Mouse (Mus musculus): Measurements from ENCODE around the gene Adck2.

Adck2 gene

DNA sequence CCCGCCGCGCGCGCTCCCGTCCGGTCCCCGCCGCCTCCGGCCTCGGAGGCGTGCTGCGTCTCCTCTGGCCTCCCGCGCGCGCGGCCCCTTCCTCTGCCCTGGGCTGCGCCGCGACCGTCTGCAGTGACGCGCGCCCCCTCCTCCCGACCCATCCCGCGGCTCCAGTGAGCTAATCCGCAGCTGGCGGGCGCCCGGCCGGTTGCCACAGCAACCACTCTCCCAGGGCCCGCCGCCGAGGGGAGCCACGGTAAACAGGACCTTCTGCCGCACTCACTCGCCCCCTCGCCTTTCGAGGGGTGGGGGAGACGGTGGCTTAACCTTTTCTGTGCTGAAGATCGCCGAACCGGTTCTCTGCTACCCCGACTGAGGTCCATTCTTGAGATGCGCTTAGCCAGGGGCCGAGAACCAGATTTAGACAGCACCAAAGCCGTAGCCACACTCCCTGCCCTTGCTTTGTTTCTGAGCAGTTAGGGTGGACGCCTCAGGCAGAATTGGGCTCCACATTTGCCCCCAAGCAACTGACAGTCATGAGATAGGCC lies 15.9 kb upstream of the Adck2 start, which contains the start of gene Dennd2a:
Dennd2a (minus strand) TSS at position 145 of the 539 bp plus-strand sequence.
- peak; percentile 87 for DNase-seq (ENCODE audit: low spot score)

DNA sequence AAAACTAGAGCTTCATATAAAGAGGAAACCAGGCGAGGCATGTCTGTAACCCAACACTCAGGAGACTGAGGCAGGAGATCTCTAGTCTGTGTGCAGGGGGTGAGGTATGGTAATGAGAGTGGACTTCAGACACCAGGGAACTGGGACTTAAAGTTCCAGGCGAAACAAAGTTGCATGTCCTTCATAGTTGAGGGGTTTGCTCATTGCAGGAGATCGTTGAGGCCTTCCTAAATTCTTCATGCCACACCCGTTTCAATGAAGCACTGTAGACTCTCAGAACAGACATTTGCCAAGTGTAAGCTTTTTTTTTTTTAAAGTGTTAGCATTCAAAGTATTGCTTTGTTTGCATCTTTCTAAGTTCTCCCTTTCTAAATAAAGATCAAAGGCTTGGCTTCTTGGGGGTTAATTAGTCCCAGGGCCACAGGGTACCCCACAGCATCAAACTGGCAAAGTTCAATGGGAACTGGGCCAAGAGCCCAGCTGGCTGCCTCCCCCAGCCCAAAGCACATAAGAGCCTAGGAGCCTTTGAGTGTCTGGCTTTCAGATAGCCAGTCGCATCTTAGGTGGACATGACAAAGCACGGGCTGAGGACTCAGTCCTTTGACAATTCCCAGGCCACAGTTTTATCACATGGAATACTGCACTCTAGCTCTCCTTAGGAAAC lies 14.3 kb upstream of the Adck2 start:
- no peak for DNase-seq (ENCODE audit: low spot score)

DNA sequence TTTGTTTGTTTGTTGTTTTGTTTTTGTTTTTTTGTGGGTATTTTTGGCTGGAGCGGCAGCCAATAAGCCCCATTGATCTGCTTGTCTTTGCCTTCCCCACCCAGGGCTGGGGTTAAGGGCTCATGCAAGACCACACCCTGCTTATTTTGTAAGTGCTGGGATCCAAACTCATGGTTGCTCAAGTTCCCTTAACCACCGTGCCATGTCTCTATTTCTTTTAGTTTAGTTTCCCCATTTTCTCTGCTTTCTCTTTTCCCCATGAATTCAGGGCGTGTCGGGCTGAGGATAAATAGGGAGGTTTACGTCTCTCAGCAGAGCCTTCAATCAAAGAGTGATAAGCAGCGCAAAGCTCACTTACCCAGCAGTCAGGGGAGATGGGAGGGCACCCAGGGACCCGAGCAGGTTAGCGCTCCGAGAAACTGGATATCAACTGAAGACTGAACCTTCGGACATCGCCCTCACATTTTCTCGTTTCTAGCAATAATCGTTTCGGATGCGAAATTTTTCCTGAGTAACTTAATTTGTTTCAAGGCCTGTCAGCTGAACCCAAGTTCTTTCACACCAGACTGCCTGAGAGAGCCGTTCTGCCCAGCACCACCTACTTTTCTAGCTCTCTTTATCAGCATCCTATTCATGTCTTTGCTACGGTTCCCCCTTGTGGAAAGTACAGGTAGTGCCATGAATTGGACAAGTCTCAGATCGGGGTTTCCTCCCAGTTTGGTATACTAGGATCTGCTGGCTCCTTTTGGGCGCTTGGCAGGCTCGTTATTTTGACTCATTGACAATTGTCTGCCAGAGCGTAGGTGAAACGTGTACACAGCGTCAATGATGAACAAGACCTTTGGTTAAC lies 11.3 kb upstream of the Adck2 start:
- DNase-seq (ENCODE audit: low spot score) = peak; percentile 79

DNA sequence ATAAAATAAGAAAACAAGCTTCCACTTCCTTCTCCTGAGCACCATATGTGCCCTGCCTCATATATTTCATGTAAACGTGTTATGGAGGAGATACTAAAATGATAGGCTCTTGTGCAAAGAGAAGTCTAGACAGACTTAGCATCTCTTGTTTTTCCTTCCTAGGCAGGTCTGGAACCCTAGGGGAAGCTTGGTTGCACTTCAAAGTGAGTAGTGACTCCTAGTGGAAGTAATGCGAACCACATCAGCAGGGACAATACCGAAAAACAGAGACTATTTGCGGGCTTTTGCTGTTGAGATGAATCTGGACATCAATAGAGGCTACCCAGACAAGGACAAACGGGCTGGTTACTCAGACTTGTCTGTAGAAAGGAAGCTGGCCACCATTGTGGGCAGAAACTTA lies 6.1 kb upstream of the Adck2 start:
- DNase-seq (ENCODE audit: low spot score) = no peak

DNA sequence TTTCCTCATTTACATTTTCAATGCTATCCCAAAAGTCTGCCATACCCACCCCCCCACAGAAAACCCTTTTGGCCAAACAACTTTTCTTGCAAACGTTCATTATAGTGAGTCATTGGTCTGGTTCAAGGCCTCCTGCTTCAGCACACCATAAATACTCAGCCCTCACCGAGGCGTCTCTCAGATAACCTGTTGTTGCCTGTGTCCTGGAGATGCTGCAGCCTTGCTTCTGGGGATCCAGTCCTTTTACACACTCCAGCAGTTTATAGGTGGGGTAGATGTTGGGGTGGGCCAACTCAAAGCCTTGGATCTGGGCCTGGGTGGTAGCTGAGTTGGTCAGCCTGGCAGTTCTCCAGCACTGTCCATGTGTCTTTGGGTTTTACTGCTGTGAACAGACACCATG lies 3.2 kb upstream of the Adck2 start:
- DNase-seq (ENCODE audit: low spot score) = no peak

DNA sequence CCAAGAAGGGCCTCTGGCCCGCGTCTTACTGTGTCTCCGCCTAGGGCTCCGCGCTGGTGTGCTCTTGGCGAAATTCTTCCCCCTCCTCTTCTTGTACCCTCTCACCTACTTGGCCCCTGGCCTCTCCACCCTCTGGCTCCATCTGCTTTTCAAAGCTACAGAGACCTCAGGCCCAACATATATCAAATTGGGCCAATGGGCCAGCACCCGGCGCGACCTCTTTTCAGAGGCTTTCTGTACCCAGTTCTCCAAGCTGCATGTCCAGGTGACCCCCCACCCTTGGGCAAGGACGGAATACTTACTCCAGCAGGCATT lies 839 bp downstream of the Adck2 start:
- DNase-seq (ENCODE audit: low spot score) = no peak

DNA sequence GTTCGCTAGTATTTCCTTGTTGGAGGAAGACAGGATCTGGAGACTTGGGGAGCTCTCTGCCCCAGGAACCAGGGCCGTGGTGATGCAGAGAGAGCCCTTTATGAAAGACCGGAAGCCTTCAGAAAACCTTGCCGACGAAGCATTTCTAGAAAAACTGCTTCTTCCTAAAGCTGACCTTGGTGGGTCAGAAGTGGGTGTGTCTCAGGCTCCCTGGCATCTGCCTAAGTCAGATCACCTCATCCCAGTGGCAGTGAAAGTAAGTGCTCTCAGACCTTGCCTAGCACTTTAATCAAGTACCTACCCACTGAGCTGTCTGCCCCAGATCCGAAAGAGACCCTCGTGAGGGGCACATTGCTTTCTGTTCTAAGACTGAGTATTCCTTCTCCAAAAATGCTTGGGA lies 1.3 kb downstream of the Adck2 start:
- DNase-seq (ENCODE audit: low spot score) = no peak

DNA sequence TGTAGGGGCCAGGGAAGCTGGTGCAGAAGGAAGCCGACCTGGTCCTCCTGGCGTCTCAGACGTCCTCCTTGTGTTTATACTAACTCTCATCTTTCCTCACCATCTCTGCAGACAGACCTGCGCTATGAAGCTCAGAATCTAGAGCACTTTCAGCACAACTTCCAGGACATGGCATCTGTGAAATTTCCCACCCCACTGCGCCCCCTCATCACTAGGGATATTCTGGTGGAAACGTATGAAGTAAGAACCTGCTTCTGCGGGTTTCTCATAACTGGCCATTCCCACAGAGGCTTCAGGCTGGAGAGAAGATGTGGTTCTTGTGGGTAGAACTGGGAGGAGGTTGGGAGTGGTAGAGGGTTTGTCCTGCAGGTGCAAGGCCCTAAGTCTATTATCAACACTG lies 5.9 kb downstream of the Adck2 start:
- DNase-seq (ENCODE audit: low spot score) = no peak

DNA sequence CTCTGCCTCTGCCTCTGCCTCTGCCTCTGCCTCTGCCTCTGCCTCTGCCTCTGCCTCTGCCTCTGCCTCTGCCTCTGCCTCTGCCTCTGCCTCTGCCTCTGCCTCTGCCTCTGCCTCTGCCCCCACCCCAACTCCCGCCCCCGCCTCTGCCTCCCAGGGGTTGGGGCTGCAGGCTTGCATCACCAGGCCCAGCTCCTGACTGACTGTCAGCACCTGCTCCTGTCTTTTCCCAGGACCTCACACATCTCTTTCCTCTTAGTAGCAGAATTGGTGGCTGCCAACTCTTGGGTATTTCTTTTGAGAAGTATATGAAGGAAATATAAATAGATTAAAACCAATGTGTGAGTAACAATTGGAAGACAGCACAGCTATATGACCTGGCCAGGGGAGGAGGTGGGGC lies 6.9 kb downstream of the Adck2 start:
- no peak for DNase-seq (ENCODE audit: low spot score)

DNA sequence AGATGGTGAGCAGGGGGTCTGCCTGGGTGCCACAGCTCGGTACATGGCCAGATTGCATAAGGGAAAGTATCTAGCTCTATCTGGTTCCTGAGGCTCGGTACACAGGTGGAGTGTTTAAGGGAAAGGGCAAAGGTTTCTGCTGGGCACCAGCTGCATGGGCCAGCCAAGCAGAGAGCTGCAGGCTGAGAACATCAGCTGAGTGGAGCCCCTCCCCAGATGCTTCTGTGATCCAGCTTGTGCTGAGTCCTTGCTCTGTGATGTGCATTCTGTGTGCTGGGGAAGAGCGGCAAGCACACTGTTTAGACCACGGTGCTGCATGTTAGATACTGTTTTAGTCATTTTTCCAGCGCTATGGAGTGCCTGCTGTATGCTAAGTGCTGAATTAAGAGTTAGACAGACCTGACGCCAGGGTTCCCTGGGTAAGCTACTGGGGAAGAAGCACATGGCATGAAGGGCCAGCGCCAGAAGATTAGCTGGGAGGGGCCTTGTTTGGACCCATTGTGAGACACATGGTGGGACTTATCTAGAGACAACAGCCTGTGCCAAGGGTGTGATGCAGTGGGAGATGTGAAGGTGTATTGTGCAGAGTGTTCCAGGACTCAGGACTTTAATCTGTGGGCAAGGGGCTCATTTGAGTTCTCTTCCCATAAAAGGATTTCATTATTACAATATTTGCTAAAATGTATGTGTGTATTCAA lies 7.6 kb downstream of the Adck2 start:
- no peak for DNase-seq (ENCODE audit: low spot score)

DNA sequence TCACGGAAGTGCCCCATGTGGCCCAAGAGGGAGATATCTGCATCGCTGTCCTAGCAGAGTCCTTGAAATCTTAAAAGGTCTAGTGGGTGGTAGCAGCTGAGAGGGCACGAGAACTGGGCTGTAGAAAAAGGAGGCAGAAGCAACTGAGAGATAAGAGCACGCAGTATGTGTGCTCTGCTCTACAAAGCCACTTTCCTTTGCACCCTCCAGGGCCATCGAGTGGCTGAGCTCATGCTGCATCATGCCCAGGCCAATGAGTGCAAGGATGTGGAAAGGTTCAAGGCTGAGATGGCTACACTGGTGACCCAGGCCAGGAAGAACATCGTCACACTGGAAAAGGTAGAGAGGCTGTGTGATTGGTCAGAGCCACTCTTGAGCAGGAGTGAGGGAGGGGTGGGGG lies 11.8 kb downstream of the Adck2 start, which contains the start of gene Gm42420:
Gm42420 (plus strand) TSS at position 237 of the 400 bp plus-strand sequence.
- no peak for DNase-seq (ENCODE audit: low spot score)

DNA sequence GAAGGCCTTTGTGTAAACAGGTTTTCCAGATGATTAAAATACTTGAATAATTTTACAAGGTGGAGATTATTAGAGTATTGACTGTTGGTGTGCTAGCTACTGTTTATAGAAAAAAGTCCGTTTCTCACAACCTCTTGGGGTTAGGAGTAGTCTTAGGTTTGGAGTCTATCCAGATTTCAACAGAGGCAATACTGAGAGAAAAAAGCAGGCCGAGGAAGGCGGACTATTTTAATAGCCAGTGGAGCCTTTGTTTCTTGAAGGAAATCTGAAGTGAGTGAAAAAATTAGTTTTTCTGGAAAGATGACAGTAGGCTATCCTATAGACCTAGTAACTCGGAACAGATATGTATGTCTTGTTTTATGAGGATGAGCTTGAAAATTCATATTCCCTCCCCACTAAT lies 17.8 kb downstream of the Adck2 start:
- no peak for DNase-seq (ENCODE audit: low spot score)

DNA sequence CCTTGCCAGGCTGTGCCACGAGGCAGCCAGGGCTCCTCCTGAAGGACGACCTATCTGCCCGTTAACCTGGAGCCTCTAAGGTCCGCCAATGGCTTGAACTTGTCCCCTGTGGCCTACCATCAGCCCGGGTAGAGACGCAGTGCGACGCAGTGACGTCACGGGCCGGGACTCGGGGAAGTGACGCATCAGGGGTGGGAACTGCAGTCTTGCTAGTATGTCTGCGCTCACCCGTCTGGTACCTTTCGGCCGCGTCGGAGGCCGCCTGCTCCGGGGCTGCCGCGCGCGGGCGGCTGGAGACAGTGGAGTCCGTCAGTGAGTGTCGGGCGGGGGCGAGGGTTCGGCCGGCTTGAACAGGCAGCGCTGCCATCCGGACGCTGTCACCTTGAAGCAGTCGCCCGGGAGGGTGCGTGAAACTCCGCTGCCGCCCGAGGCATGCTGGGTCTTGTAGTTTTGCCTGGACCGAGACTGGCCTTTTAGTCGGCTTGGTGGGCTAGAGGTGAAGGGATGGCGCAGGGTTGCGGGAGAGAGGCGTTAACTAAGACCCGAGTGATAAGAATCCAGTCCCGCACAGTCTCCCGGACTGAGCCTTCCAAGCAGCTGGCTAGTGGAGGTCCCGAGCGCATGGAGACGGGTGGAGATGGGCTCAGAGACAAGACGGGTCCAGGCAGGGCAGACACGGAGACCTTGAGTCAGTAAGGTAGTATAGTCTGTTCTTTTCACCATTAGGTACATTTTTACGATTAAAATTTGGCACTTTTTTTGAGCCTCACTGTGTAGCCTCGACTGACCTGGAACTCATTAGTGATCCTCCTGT lies 18.9 kb downstream of the Adck2 start, which contains the start of gene Ndufb2:
Ndufb2 (plus strand) TSS at position 174 of the 814 bp plus-strand sequence.
- peak; percentile 95 for DNase-seq (ENCODE audit: low spot score)

DNA sequence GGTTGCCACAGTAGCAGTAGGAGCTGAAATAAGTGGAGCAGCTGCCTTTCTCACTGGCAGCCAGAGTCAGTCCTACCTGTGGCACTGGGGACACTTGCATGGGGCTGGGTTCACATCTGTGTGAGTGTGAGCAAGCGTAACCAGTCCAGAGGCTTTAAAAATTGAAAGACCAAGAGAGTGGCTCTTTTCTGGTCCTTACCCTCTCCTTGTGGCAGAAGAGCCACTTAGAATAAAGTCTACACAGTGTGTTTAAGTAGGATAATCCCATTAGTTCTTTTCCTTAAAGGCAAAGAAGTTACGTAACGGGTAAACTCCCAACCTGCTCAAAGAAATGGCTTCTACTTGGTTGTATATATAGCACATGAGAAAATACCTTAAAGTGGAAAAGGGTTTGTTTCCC lies 27.2 kb downstream of the Adck2 start:
- DNase-seq (ENCODE audit: low spot score) = no peak

DNA sequence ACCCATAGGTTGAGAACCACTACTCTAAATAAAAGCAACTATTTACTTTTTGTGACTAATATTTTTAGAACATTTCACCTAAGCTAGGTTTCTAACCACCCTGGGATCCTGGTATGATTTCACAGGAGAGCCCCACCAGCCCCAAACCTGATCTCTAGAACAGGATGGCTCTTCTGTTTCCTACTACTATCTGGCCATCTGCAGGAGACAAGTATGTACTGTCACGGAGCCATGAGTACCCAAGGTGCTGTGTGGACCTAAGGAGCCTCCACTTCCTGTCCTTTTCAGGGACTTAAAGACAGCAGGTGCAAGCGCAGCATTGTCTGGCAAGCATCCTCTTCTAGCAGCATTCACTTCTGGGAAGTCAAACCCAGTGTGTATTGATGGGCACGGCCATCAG lies 28.2 kb downstream of the Adck2 start:
- no peak for DNase-seq (ENCODE audit: low spot score)

DNA sequence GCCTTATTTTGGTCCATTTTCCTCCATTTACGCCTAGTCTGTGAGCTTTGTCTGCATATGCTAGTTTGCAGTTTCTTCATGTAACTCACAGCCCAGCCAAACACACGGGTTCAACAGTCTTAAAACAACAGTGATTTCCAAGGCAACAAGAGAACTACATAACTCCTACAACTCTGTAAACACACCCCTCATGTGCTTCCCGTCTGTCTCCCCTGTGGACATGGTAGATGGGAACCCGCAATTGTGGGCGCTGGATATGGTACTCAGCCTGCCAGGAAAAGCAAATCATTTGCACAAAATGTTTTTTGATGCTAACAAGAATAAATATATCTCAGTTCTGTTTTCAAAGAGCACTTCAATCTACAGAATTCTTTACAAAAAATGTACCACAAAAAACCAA lies 30.9 kb downstream of the Adck2 start:
- DNase-seq (ENCODE audit: low spot score) = no peak

DNA sequence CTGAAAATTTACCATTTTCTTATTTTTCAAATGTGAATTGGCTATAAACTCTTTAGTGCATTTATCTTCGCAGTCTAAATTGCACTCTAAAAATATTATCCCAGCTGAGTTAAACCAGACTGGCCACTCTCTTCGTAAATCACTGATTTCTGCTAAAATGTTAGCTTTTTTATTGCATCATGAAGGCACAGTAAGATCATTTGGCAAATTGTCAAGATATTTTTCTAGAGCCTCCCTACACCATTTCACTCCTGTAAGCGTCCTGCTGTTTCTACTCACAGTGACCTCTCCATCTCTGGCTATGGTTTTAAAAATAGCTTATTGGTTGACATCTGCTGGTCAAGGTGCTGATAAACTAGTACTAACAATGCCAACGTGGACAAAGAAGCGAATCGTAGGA lies 32.4 kb downstream of the Adck2 start:
- DNase-seq (ENCODE audit: low spot score) = no peak

DNA sequence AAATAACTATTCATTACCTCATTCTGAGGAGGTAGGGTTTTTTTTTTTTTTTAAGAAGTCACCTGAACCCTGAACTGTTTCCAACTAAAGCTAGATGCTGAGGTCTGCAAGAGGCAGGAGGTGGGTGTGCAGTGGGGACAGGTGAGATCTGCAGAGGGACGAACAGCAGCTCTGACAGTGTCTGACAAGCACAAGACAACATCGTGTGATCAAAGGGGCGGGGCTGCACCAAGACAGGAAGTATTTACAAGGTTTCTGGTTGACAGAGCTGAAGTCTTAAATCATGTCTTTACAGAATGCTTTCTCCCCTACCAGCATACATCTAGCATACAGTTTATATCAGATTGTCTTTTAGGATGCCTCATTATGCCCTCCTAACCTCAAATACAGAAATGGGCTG lies 33.2 kb downstream of the Adck2 start:
- no peak for DNase-seq (ENCODE audit: low spot score)

DNA sequence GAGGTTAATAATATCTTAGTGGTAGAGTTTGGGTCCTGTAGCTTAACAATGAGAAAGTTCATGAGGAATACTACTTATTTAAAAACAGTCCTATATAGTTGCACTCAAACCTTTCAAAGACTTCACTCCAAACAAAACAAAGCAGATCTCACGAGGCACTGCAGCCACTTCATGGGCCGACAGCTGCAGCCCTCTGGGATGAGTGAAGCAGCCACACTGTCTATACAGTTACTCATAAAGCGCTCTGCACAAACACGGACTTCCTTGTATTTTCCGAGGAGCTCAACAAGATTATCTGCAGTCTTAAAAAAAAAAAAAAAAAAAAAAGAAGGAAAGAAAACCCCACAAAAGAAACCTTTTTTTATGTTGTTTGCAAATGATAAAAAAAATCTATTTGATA lies 33.7 kb downstream of the Adck2 start:
- no peak for DNase-seq (ENCODE audit: low spot score)

DNA sequence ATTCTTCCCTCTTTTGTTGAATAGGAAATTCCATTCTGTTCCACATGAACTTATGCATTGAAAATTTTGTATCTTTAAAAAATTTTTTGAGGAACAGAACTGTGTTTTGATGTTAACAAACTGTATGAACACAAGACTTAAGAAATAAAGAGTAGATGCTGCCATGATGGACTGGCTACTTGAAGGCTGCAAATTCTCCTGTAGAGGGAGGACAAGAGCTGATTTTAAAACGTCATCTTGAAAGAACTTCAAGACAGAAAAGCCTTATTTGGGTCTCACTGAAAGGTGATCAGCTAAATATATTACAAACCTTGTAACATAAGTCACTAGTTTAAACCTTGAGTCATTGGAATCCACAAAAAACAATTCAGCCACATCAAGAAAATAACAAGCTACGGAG lies 36.5 kb downstream of the Adck2 start:
- no peak for DNase-seq (ENCODE audit: low spot score)

DNA sequence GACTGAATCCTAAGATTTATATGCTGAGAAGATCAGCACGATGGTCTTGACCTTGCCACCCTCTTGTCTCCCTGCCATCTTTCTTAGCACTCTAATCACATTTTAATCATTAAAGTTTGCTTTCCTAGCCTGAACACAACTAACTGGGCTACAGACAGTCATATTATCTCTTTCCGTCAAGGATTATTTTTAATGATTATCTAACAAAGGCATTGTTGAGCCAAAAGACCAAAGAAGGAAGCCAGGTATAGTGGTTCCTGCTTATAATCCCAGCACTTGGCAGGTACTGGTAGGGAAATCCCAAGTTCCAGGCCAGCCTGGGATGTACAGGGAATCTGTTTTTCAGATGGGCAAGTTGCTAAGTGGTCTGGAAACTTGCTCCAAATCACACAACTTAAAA lies 37.6 kb downstream of the Adck2 start:
- DNase-seq (ENCODE audit: low spot score) = no peak

All from testis, postnatal 10 days (tissue).